Comparison of ENCODE assay signal across 34 mouse cellular contexts in the genomic region with DNA sequence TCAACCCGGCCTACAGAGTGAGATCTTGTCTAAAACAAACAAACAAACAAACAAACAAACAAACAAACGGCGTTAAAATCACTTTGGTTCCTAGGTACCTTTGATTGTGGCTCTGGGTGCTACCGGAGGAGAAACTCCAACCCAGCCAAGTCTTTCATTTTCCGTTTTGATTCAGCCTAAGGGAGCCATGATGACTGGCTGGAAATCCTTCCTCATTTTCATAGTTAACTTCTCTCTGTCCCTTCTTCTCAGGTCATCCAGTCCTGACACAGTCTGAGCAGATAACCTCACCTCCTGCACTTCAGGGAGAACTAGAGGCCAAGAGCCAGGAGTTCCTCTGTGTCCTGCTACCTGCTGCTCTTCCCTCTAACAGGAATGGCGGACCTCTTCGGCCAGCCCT.
"Had no signal": no experiment of that assay in that cellular context is flagged by ENCODE, and none has a peak within 500 bp of the region (broad histone marks: within the 10 kb centered on the region; RNA-seq: fewer than 3 reads in every experiment).

No protein-coding gene starts in this region.

- H3K27ac ChIP-seq: heart, embryonic 10.5 days; heart, embryonic 13.5 days; heart, embryonic 15.5 days; hindbrain, embryonic 10.5 days; hindbrain, embryonic 12.5 days; hindbrain, embryonic 13.5 days; hindbrain, embryonic 14.5 days; hindbrain, embryonic 15.5 days; hindbrain, postnatal 0 days; intestine, embryonic 15.5 days; kidney, embryonic 15.5 days; kidney, postnatal 0 days; layer of hippocampus, adult 2 months had no signal

- DNase-seq: heart, postnatal 10 days; heart, postnatal 14 days; heart, postnatal 36 days; heart, postnatal 4 days; kidney, adult 11 months; kidney, adult 18-20 months; kidney, adult 2 months; kidney, adult 8-10 months; kidney, adult 9 months; kidney, postnatal 10 days; kidney, postnatal 14 days; kidney, postnatal 25 days; kidney, postnatal 36 days; kidney, postnatal 4 days; layer of hippocampus, adult 9-11 months; layer of hippocampus, postnatal 36 days had no signal

- H3K4me2 ChIP-seq: heart, embryonic 12.5 days; heart, embryonic 13.5 days; heart, embryonic 15.5 days; hindbrain, embryonic 12.5 days; hindbrain, embryonic 13.5 days; hindbrain, embryonic 14.5 days; hindbrain, embryonic 15.5 days; intestine, embryonic 15.5 days; kidney, embryonic 15.5 days had no signal

- H3K27me3 ChIP-seq: heart, embryonic 12.5 days; heart, embryonic 13.5 days; heart, embryonic 15.5 days; hindbrain, embryonic 12.5 days; hindbrain, embryonic 13.5 days; hindbrain, embryonic 15.5 days; intestine, embryonic 15.5 days; kidney, embryonic 15.5 days had no signal

- H3K4me3 ChIP-seq: heart, embryonic 10.5 days; heart, embryonic 12.5 days; heart, embryonic 13.5 days; heart, embryonic 15.5 days; hindbrain, embryonic 10.5 days; hindbrain, embryonic 12.5 days; hindbrain, embryonic 13.5 days; hindbrain, embryonic 15.5 days; intestine, embryonic 15.5 days; kidney, embryonic 15.5 days; layer of hippocampus, adult 2 months had no signal

- H3K9ac ChIP-seq: heart, embryonic 12.5 days; heart, embryonic 13.5 days; heart, embryonic 15.5 days; hindbrain, embryonic 12.5 days; hindbrain, embryonic 13.5 days; hindbrain, embryonic 14.5 days; hindbrain, embryonic 15.5 days; intestine, embryonic 15.5 days; kidney, embryonic 15.5 days had no signal

- H3K4me1 ChIP-seq: heart, embryonic 12.5 days; heart, embryonic 13.5 days; heart, embryonic 15.5 days; hindbrain, embryonic 10.5 days; hindbrain, embryonic 12.5 days; hindbrain, embryonic 13.5 days; hindbrain, embryonic 15.5 days; intestine, embryonic 15.5 days; kidney, embryonic 15.5 days had no signal

- ATAC-seq: hindbrain, embryonic 16.5 days; hindbrain, postnatal 0 days; inflammation-experienced regulatory T-cells, adult 6 months; intestine, embryonic 15.5 days; intestine, embryonic 16.5 days; intestine, postnatal 0 days had no signal

- H3K36me3 ChIP-seq: heart, embryonic 10.5 days; heart, embryonic 12.5 days; heart, embryonic 13.5 days; heart, embryonic 15.5 days; hindbrain, embryonic 10.5 days; hindbrain, embryonic 12.5 days; hindbrain, embryonic 13.5 days; hindbrain, embryonic 15.5 days; intestine, embryonic 15.5 days; kidney, embryonic 15.5 days had no signal

- H3K9me3 ChIP-seq: heart, embryonic 10.5 days; heart, embryonic 12.5 days; heart, embryonic 13.5 days; heart, embryonic 15.5 days; hindbrain, embryonic 10.5 days; hindbrain, embryonic 12.5 days; hindbrain, embryonic 13.5 days; hindbrain, embryonic 15.5 days; intestine, embryonic 15.5 days; kidney, embryonic 15.5 days had no signal
